Mouse (Mus musculus) C2C12 (cell line): ENCODE data around the gene Ccl24. TPM values are rescaled to one million over a fixed set of nuclear protein-coding genes. Genes with fewer than 3 reads are reported as not detected.

Source experiments
- H3K27me3 ChIP-seq: one replicate; pipeline ENCODE4 v1.6.1; 2011; ENCODE audit not compliant: control insufficient read depth, insufficient read depth, insufficient read length
- H3K36me3 ChIP-seq: one replicate; pipeline ENCODE4 v1.6.1; 2011; ENCODE audit not compliant: control insufficient read depth, insufficient read depth
- H3K4me3 ChIP-seq: one replicate; pipeline ENCODE4 v1.5.1; 2011; ENCODE audit warnings: mild to moderate bottlenecking, control low read depth; ENCODE audit not compliant: poor library complexity, insufficient read depth, severe bottlenecking
- H3K79me2 ChIP-seq: one replicate; pipeline ENCODE4 v1.6.1; 2011; ENCODE audit not compliant: control insufficient read depth, insufficient read depth
- H3K79me3 ChIP-seq: one replicate; pipeline ENCODE4 v1.6.1; 2011; ENCODE audit warnings: low read depth, control low read depth
- H3ac ChIP-seq: one replicate; pipeline ENCODE3; 2011; ENCODE audit warnings: low read depth; ENCODE audit not compliant: control insufficient read depth, insufficient read length
- CEBPB ChIP-seq: IDR thresholded peaks from one replicate; pipeline ENCODE4 v1.6.1; 2011; ENCODE audit warnings: low read depth, mild to moderate bottlenecking, control low read depth, moderate library complexity
- CTCF ChIP-seq: IDR thresholded peaks from one replicate; pipeline ENCODE4 v1.5.1; 2011; ENCODE audit not compliant: control insufficient read depth, insufficient read depth, insufficient read length
- FOSL1 ChIP-seq: IDR thresholded peaks from one replicate; pipeline ENCODE4 v1.8.0; 2011; ENCODE audit warnings: mild to moderate bottlenecking, low read length; ENCODE audit not compliant: poor library complexity, insufficient read depth, severe bottlenecking
- MAX ChIP-seq: IDR thresholded peaks from one replicate; pipeline ENCODE4 v1.6.1; 2011; ENCODE audit warnings: mild to moderate bottlenecking, control low read depth
- MYOD1 ChIP-seq: IDR thresholded peaks from one replicate; pipeline ENCODE4 v1.6.1; 2011; ENCODE audit warnings: low read depth; ENCODE audit not compliant: control insufficient read depth, insufficient read length
- MYOG ChIP-seq: IDR thresholded peaks from one replicate; pipeline ENCODE4 v1.6.1; 2011; ENCODE audit not compliant: control insufficient read depth, insufficient read length; ENCODE audit errors: extremely low read depth
- USF1 ChIP-seq: IDR thresholded peaks from one replicate; pipeline ENCODE4 v1.6.1; 2011; ENCODE audit warnings: low read depth, mild to moderate bottlenecking, control low read depth, moderate library complexity
- polyA plus RNA-seq: library from polyadenylated mRNA; unstranded; fragments of >200 nt; fragmentation: generic; extraction: Trizol; gene quantifications from one replicate; pipeline ENCODE4 v1.2.1, GENCODE M21; 2012; ENCODE audit warnings: missing spikeins

Ccl24 gene
- polyA plus RNA-seq, 1 experiment, result not detected

DNA sequence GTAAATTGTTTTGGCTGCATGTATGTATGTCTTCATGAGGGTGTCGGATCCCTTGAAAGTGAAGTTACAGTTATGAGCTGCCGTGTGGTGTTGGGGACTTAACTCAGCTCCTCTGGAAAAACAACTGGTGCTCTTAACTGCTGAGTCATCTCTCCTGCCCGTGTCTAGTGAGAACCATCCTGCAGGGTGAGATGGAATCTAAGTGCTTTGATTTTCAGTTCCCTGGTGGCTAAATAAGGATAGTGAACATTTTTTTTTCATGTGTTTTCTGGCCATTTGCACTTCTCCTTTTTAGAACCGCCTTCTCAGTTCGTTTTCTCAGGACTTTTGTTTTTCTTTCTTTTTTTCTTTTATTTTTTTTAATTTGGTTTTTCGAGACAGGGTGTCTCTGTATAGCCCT, 4.2 kb downstream of the Ccl24 start:
- H3ac ChIP-seq, result no peak overlapping the region

GRCm38 (mm10) chr5:135567556-135568265, 5.1 kb downstream of the Ccl24 start:
- no peak for TF ChIP-seq CEBPB
- TF ChIP-seq CTCF, result no peak
- no peak for TF ChIP-seq MYOG
- peak; percentile 64 for TF ChIP-seq MYOD1
- TF ChIP-seq FOSL1, result no peak
- TF ChIP-seq USF1, result no peak

More for the DNA sequence above, 4.2 kb downstream of the Ccl24 start:
- no peak for TF ChIP-seq USF1
- no peak for TF ChIP-seq CEBPB
- TF ChIP-seq FOSL1, result no peak
- TF ChIP-seq MYOD1, result no peak
- no peak for TF ChIP-seq MYOG
- no peak for TF ChIP-seq CTCF
- TF ChIP-seq MAX, result no peak
- H3K4me3 ChIP-seq, result no peak overlapping the region
- no peaks in the 10 kb centered on the region for H3K79me2 ChIP-seq
- H3K79me3 ChIP-seq, result no peaks in the 10 kb centered on the region
- no peaks in the 10 kb centered on the region for H3K36me3 ChIP-seq
- no peaks in the 10 kb centered on the region for H3K27me3 ChIP-seq

GRCm38 (mm10) chr5:135563469-135563868, 9.4 kb downstream of the Ccl24 start, which contains the start of gene Ccl26:
Ccl26 (minus strand) TSS chr5:135563569.
- no peaks in the 10 kb centered on the region for H3K27me3 ChIP-seq
- TF ChIP-seq FOSL1 (no peak), MAX (no peak), CTCF (no peak), MYOD1 (no peak)
- no peaks in the 10 kb centered on the region for H3K79me2 ChIP-seq
- no peaks in the 10 kb centered on the region for H3K36me3 ChIP-seq
- H3K79me3 ChIP-seq, result no peaks in the 10 kb centered on the region
- no peak within 1 kb of the TSS for H3K4me3 ChIP-seq
- H3ac ChIP-seq, result no peak within 1 kb of the TSS

More at GRCm38 (mm10) chr5:135567556-135568265, 5.1 kb downstream of the Ccl24 start:
- H3K36me3 ChIP-seq, result no peaks in the 10 kb centered on the region
- no peaks in the 10 kb centered on the region for H3K79me3 ChIP-seq
- H3K79me2 ChIP-seq, result no peaks in the 10 kb centered on the region
- no peak overlapping the region for H3K4me3 ChIP-seq
- H3K27me3 ChIP-seq, result no peaks in the 10 kb centered on the region
- no peak overlapping the region for H3ac ChIP-seq

- H3K4me3 ChIP-seq, result no peak overlapping the region
- no peaks in the 10 kb centered on the region for H3K79me2 ChIP-seq
- no peaks in the 10 kb centered on the region for H3K36me3 ChIP-seq
- TF ChIP-seq FOSL1, result no peak
- TF ChIP-seq MAX, result no peak
- no peak for TF ChIP-seq CTCF
- TF ChIP-seq MYOG, result no peak
- TF ChIP-seq CEBPB, result no peak
- TF ChIP-seq USF1, result no peak
- TF ChIP-seq MYOD1, result no peak
- no peaks in the 10 kb centered on the region for H3K27me3 ChIP-seq
- H3K79me3 ChIP-seq, result no peaks in the 10 kb centered on the region
- no peak overlapping the region for H3ac ChIP-seq
Measured at GRCm38 (mm10) chr5:135557671-135558070, 15.2 kb downstream of the Ccl24 start.

GRCm38 (mm10) chr5:135557051-135557450, 15.8 kb downstream of the Ccl24 start:
- Histone ChIP-seq H3K79me2 (no peaks in the 10 kb centered on the region), H3ac (no peak overlapping the region), H3K79me3 (no peaks in the 10 kb centered on the region), H3K36me3 (no peaks in the 10 kb centered on the region), H3K4me3 (no peak overlapping the region), H3K27me3 (no peaks in the 10 kb centered on the region)
- TF ChIP-seq CEBPB, result no peak
- TF ChIP-seq MYOG, result no peak
- no peak for TF ChIP-seq FOSL1
- TF ChIP-seq CTCF, result no peak
- no peak for TF ChIP-seq MAX
- TF ChIP-seq USF1, result no peak
- TF ChIP-seq MYOD1, result no peak

- H3K79me3 ChIP-seq, result no peaks in the 10 kb centered on the region
- H3K4me3 ChIP-seq, result no peak overlapping the region
- no peaks in the 10 kb centered on the region for H3K79me2 ChIP-seq
- no peak overlapping the region for H3ac ChIP-seq
- TF ChIP-seq FOSL1 (no peak), MAX (no peak), MYOD1 (no peak), USF1 (no peak), CTCF (no peak), MYOG (no peak), CEBPB (no peak)
- H3K27me3 ChIP-seq, result no peaks in the 10 kb centered on the region
- no peaks in the 10 kb centered on the region for H3K36me3 ChIP-seq
Measured at GRCm38 (mm10) chr5:135556259-135556658, 16.6 kb downstream of the Ccl24 start.
